Mouse (Mus musculus): ENCODE measurements around the gene Cdk15.

GRCm38 (mm10) chr1:59394616-59395015 lies 137.9 kb downstream of the Cdk15 start:
- no peak for TF ChIP-seq POLR2A (IDR thresholded peaks at IDR 0.05; ENCODE audit: borderline replicate concordance, extremely low read depth, insufficient read depth, insufficient read length, poor library complexity, severe bottlenecking)
- no peak for TF ChIP-seq CTCF (IDR thresholded peaks at IDR 0.05; ENCODE audit: borderline replicate concordance, extremely low read depth, insufficient read depth, insufficient read length)
